Mouse (Mus musculus): ENCODE data around the gene Adgrl1.

The Adgrl1 gene

GRCm38 (mm10) chr8:83899363-83900252 lies at the start of gene Adgrl1:
Gene Adgrl1 (plus strand): TSS chr8:83900105.
- peak; percentile 99 for DNase-seq

- DNase-seq: no peak
Measured at GRCm38 (mm10) chr8:83852329-83852728, 47.6 kb upstream of the Adgrl1 start.

- no peak for DNase-seq
Measured at GRCm38 (mm10) chr8:83853323-83854050, 46.4 kb upstream of the Adgrl1 start.

- no peak for DNase-seq
Measured at GRCm38 (mm10) chr8:83856486-83857065, 43.3 kb upstream of the Adgrl1 start.

GRCm38 (mm10) chr8:83862439-83863268 lies 37.3 kb upstream of the Adgrl1 start:
- no peak for DNase-seq

GRCm38 (mm10) chr8:83874881-83875655 lies 24.8 kb upstream of the Adgrl1 start:
- DNase-seq: peak; percentile 87

GRCm38 (mm10) chr8:83875656-83876040 lies 24.3 kb upstream of the Adgrl1 start:
- DNase-seq: peak; percentile 83

- peak; percentile 56 for DNase-seq
Measured at GRCm38 (mm10) chr8:83876080-83876837, 23.6 kb upstream of the Adgrl1 start.

- DNase-seq: peak; percentile 48
Measured at GRCm38 (mm10) chr8:83876838-83877223, 23.1 kb upstream of the Adgrl1 start.

GRCm38 (mm10) chr8:83888409-83888808 lies 11.5 kb upstream of the Adgrl1 start:
- peak; percentile 16 for DNase-seq

- DNase-seq: no peak
Measured at GRCm38 (mm10) chr8:83892061-83892460, 7.8 kb upstream of the Adgrl1 start.

GRCm38 (mm10) chr8:83893915-83894314 lies 6.0 kb upstream of the Adgrl1 start:
- peak; percentile 88 for DNase-seq

- peak; percentile 73 for DNase-seq
Measured at GRCm38 (mm10) chr8:83895894-83896293, 4.0 kb upstream of the Adgrl1 start.

- DNase-seq: peak; percentile 49
Measured at GRCm38 (mm10) chr8:83896461-83896860, 3.4 kb upstream of the Adgrl1 start.

GRCm38 (mm10) chr8:83897211-83897610 lies 2.7 kb upstream of the Adgrl1 start:
- DNase-seq: peak; percentile 90

- peak; percentile 77 for DNase-seq
Measured at GRCm38 (mm10) chr8:83898456-83898855, 1.4 kb upstream of the Adgrl1 start.

GRCm38 (mm10) chr8:83898985-83899362 lies 931 bp upstream of the Adgrl1 start:
- peak; percentile 96 for DNase-seq

GRCm38 (mm10) chr8:83900266-83900956 lies 506 bp downstream of the Adgrl1 start:
- no peak for DNase-seq

- peak; percentile 85 for DNase-seq
Measured at GRCm38 (mm10) chr8:83900957-83901270, 1.0 kb downstream of the Adgrl1 start.

Data from cerebellum, adult 9-11 months (tissue).